Comparison of ENCODE assay signal across 32 mouse cellular contexts in genomic region chr7:15399147-15399874, GRCm38 (mm10). TPM values are rescaled to one million over a fixed set of nuclear protein-coding genes. Genes with fewer than 3 reads are reported as not detected.
"Had no signal": no experiment of that assay in that cellular context is flagged by ENCODE, and none has a peak within 500 bp of the region (broad histone marks: within the 10 kb centered on the region; RNA-seq: fewer than 3 reads in every experiment).

No protein-coding gene starts in this region.

RNA-seq across cellular contexts. Expression of gene Obox1, which starts 10.6 kb away (rescaled TPM):
- total RNA-seq: gastrocnemius, adult 2 months; gastrocnemius, postnatal 10 days; gastrocnemius, postnatal 25 days; gastrocnemius, postnatal 4 days; granulocyte monocyte progenitor cell, adult 5-6 weeks; heart, adult 2 months; heart, postnatal 10 days; heart, postnatal 25 days; heart, postnatal 4 days; layer of hippocampus, adult 2 months; layer of hippocampus, postnatal 10 days; layer of hippocampus, postnatal 25 days; left cerebral cortex, adult 2 months; left cerebral cortex, postnatal 14 days; left cerebral cortex, postnatal 36 days had no signal
- polyA plus RNA-seq: heart, adult 2 months; heart, embryonic 12.5 days; heart, embryonic 14.5 days; heart, embryonic 16.5 days; hindbrain, embryonic 10.5 days; hindbrain, embryonic 12.5 days; hindbrain, embryonic 14.5 days; hindbrain, embryonic 16.5 days; inflammation-experienced regulatory T-cells, adult 6 months; intestine, embryonic 16.5 days; kidney, embryonic 14.5 days; kidney, embryonic 16.5 days; limb, embryonic 10.5 days; limb, embryonic 12.5 days; limb, embryonic 14.5 days; liver, embryonic 11.5 days; liver, embryonic 13.5 days; liver, embryonic 15.5 days had no signal

RNA-seq across cellular contexts. Expression of gene Obox2, which starts 10.8 kb away (rescaled TPM):
- total RNA-seq: gastrocnemius, adult 2 months; gastrocnemius, postnatal 10 days; gastrocnemius, postnatal 25 days; gastrocnemius, postnatal 4 days; granulocyte monocyte progenitor cell, adult 5-6 weeks; heart, adult 2 months; heart, postnatal 10 days; heart, postnatal 25 days; heart, postnatal 4 days; layer of hippocampus, adult 2 months; layer of hippocampus, postnatal 10 days; layer of hippocampus, postnatal 25 days; left cerebral cortex, adult 2 months; left cerebral cortex, postnatal 14 days; left cerebral cortex, postnatal 36 days had no signal
- polyA plus RNA-seq: heart, adult 2 months; heart, embryonic 12.5 days; heart, embryonic 14.5 days; heart, embryonic 16.5 days; hindbrain, embryonic 10.5 days; hindbrain, embryonic 12.5 days; hindbrain, embryonic 14.5 days; hindbrain, embryonic 16.5 days; inflammation-experienced regulatory T-cells, adult 6 months; intestine, embryonic 16.5 days; kidney, embryonic 14.5 days; kidney, embryonic 16.5 days; limb, embryonic 10.5 days; limb, embryonic 12.5 days; limb, embryonic 14.5 days; liver, embryonic 11.5 days; liver, embryonic 13.5 days; liver, embryonic 15.5 days had no signal
